Mouse (Mus musculus) layer of hippocampus, postnatal 10 days (tissue): ENCODE measurements around the gene Ncoa1. TPM values are rescaled to one million over a fixed set of nuclear protein-coding genes. Genes with fewer than 3 reads are reported as not detected.
"Not testable (repeated sequence)": the region's sequence is repeated elsewhere in the genome, so short reads cannot be mapped to it uniquely, and the experiment has no call there.

Experiments
- DNase-seq, 2 experiments: peaks; one replicate each; pipeline ENCODE4 v3.0.0; 2021; ENCODE audit warnings: low spot score in 2 of 2
- total RNA-seq, 2 experiments: library from RNA; stranded (reverse); gene quantifications; 2 replicates each; pipeline ENCODE4 v1.2.3; 2021

Ncoa1 gene
- total RNA-seq, 2 experiments from 2014 or later: 103 to 108 TPM

- DNase-seq: no peak
Observed at GRCm38 (mm10) chr12:4407085-4407484, 69.9 kb downstream of the Ncoa1 start.

GRCm38 (mm10) chr12:4406155-4406554 is 70.8 kb downstream of the Ncoa1 start:
- no peak for DNase-seq

- no peak for DNase-seq
Observed at GRCm38 (mm10) chr12:4403206-4403605, 73.8 kb downstream of the Ncoa1 start.

DNA sequence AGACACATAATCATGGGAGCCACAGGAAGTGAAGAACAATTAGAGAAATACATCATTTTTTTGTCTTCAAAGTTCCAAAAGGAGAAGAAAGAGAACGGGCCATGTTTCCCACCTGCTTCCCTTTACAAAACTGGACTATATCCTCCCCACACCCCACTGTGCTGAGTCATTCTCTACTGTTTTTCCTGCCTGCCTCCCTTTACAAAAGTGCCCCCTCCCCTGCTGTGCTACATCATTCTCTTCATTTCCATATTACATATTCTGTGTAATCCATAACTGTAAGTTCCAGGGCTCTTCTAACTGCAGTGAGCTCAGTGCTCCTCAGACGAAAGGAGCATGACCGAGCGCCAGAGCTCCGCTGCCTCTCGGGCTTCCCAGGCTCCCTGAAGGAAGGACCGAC is 80.8 kb downstream of the Ncoa1 start:
- DNase-seq: no peak

DNA sequence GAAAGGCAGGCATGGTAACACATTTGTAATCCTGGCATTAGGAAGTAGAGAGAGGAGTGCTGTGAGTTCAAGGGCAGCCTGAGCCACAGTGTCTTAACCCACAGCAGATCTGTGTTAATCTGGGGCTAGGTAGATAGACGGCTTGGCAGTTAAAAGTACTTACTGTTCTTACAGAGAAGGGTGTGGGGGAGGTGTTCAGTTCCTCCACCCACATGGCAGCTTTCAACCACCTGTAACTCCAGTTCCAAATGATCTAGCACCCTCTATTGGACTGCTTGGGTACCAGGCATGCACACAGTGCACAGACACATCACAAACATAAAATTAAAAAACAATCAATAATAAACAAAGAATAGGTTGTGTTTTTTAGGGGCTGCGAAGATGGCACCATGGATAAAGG is 84.4 kb downstream of the Ncoa1 start:
- DNase-seq: no peak

GRCm38 (mm10) chr12:4392074-4392473 is 84.9 kb downstream of the Ncoa1 start:
- DNase-seq: no peak

- no peak for DNase-seq
Observed at GRCm38 (mm10) chr12:4391256-4391655, 85.7 kb downstream of the Ncoa1 start.

GRCm38 (mm10) chr12:4390721-4391120 is 86.3 kb downstream of the Ncoa1 start:
- DNase-seq: no peak

DNA sequence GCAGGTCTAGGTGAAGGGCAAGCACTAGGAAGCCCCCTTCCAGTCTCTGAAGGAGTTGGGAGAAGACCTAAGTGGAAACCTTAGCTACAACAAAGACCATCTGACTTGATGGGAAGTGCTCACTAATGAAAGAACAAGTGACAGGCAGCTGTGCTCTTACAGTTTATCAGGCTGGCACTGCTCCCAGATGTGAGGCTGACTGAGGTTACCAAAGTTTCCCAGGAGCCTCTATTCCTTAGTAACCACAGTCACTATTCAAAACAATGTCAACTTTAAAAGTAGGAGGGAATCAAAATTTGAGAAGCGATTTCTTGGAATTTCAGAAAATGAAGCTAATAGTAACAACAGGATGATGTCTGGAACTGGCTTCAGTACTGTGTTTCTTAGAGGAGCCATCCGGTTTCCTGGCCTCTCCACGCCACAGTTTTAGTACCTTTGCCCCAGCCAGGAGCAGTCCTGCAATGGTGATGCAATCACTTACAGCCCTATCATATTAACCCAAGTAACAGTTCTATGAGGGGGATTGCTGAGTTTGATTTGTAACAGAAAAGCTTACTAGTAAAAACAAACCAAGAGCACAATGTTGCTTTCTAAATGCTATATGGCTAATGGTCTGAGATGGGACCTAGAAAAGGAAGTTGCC is 90.8 kb downstream of the Ncoa1 start:
- DNase-seq: no peak

DNA sequence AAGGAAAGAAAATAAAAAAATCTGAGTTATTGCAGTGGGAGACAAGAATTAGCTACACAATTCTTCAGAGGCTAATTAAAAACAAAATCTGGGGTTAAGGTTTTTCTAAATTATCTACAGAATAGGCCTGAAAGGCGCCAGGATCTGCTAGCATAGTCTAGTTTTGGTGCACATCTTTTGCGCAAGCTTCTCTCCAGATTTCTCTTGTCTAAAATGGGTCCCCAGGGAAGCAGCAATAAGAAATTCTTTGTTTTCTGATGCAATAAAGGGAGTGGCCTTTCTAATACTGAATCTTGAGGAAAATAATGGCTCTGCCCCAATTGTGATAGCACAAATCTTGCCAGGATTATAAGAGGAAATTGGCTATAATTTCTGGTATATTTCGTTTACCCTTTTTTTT is 93.9 kb downstream of the Ncoa1 start:
- no peak for DNase-seq

- DNase-seq: no peak
Observed at GRCm38 (mm10) chr12:4379298-4379957, 97.6 kb downstream of the Ncoa1 start.

DNA sequence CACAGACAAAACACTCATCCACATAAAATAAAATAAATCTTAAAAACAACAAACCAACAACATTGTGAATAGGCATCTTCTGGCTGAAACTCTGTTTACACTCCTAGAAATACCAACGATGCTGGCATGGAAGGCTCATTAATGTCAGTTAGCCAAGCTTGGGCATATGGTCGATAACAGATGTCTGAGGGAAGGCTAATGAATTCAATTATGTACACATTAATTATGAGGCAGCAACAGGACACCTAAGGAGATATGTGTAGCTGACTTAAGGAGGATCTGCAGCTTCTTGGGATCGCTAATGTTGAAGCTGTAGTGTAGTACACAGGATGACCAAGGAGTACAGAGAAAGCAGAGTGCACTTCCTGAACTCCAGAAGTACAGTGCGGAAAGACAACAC is 100.5 kb downstream of the Ncoa1 start:
- DNase-seq: no peak

GRCm38 (mm10) chr12:4374816-4375493 is 102.0 kb downstream of the Ncoa1 start:
- DNase-seq: no peak

DNA sequence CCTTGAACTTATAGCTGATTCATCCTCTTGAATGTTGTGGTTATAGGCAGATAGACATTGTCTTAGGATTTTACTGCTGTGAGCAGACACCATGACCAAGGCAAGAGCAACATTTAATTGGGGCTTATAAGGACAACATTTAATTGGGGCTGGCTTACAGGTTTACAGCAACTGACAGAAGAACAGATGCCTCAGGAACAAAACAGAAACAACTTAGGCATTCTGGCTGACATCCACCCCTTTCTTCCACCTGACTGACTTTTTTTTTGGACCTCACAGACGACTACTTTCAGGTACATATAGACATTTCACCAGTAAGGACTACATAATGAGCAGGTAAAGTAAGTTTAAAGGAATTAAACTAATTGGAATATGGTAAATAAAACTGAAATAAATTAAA is 105.6 kb downstream of the Ncoa1 start:
- DNase-seq: no peak

DNA sequence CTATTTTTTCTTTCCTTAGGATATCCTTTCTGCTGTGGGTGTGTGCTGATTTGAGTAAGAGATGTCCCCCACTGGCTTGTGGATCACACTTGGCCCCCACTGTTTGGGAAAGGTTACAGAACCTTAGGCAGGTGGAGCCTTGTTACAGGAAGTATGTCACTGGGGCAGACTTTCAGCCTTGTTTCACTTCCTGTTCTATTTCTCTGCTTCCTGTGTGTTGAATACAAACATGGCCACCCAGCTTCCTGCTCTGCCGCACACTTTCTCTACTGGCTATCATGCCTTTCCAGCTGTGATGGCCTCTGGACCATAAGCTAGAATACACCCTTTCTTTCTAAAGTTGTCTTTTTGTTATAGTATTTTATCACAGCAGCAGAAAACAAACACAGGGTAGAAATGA is 111.0 kb downstream of the Ncoa1 start:
- DNase-seq: no peak

DNA sequence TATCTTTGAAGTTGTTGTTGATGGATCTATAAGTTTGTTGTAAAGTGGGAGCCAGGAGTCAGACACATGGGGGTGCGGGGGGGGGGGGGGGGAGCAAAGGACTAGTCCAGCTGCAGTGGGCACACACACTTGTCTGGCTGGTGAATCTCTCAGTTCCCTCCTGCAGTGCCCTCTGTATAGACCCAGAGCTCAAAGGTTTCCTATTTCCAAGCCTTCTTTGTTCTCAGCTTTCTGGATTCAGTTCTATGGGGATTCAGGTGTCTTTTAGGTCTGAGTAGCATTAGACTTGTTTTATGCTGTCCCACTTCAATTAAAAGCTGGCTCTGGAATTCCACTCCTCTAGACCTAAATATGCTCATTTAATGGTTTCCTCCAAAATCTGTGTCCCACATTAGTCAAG is 117.5 kb downstream of the Ncoa1 start:
- DNase-seq: no peak

DNA sequence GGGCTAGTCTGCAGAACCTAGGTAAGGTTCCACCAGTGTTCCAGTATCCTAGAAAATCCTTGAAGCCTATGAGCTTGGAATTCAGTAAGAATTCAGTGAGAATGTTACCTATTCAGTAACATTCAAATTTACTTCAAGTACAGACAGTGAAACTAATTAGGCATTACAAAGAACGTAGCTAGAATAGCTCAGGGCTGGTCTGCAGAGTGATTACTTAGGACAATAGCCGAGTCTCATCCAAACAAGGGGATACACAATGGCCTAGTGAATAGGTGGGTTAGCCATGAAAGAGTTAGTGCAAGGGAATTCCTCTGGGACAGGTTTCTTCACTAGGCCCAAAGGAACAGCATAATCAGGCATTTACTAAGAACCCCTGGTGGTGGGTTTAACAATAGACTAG is 118.3 kb downstream of the Ncoa1 start:
- DNase-seq: not testable (repeated sequence)

GRCm38 (mm10) chr12:4358100-4358499 is 118.9 kb downstream of the Ncoa1 start:
- no peak for DNase-seq

DNA sequence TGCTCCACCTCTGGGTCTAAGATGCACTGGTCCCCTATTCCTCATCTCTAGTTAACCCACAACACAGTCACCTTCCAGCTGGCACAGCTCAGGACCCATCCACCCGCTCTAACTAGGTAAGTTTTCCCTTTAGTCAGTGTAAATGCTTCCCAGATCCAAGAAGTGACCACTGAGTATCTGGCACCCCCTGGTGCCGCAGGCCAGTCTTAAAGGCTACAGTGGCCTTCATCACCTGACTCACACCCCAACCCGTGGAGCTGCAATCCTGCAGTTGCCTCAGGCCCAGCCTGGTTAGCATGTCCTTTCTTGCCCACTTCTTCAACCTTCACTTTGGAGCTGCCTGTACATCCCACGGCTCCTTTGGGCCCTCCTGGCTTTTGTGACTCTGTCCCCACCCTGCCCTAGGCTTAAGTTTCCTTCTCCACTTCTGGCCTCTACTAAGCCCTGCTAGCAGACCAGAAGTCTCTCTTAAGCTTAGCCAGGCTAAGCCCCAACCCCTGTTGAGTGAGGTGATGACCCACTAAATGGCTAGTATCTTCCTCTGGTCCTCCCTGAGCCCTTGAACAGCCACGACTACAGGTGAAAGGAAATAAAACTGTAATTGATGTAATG is 120.0 kb downstream of the Ncoa1 start:
- DNase-seq: no peak

- no peak for DNase-seq
Observed at GRCm38 (mm10) chr12:4355019-4355730, 121.8 kb downstream of the Ncoa1 start.

DNA sequence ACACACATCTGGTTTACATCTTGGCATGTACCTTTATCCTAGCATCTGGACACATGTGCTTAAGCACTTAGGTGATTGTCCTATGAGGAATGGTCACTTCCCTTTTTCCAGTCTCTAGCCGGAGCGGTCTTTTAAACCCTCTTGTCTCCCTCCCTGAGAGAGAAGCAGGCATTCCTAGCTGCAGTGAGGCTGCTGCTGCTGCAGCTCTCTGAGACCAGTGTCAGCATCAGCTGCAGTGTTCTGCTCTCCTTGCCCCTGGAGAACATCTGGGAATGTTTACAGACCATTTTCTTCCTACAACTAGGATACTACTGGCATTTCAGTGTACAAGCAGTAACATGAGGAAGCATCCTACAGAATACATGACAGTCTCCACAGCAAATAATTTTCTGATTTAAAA is 133.8 kb downstream of the Ncoa1 start:
- no peak for DNase-seq

GRCm38 (mm10) chr12:4342087-4342486 is 134.9 kb downstream of the Ncoa1 start:
- no peak for DNase-seq
